Mouse (Mus musculus) gonadal fat pad, adult 2 months (tissue): ENCODE results near the gene Bspry. TPM values are rescaled to one million over a fixed set of nuclear protein-coding genes. Genes with fewer than 3 reads are reported as not detected.

ENCODE experiments used
- DNase-seq: peaks from one replicate; pipeline ENCODE4 v3.0.0-alpha.2; 2012; ENCODE audit warnings: low read depth
- polyA plus RNA-seq: library from polyadenylated mRNA; depleted of rRNA; stranded (reverse); fragments of >200 nt; gene quantifications from 2 replicates; pipeline ENCODE4 v1.2.3, GENCODE M21; 2012; rRNA removed

The Bspry gene
- polyA plus RNA-seq, 1 experiment = 103 TPM

GRCm38 (mm10) chr4:62516079-62516478 lies 36.2 kb downstream of the Bspry start:
- no peak for DNase-seq

- no peak for DNase-seq
Observed at GRCm38 (mm10) chr4:62516579-62516978, 36.7 kb downstream of the Bspry start.

GRCm38 (mm10) chr4:62517046-62517445 lies 37.2 kb downstream of the Bspry start:
- peak; percentile 70 for DNase-seq

GRCm38 (mm10) chr4:62517538-62518415 lies 37.9 kb downstream of the Bspry start:
- peak; percentile 71 for DNase-seq

GRCm38 (mm10) chr4:62518416-62519121 lies 38.7 kb downstream of the Bspry start:
- DNase-seq = no peak

- DNase-seq = no peak
Observed at GRCm38 (mm10) chr4:62519122-62519848, 39.4 kb downstream of the Bspry start.

- DNase-seq = no peak
Observed at GRCm38 (mm10) chr4:62519849-62520233, 40.0 kb downstream of the Bspry start, which contains the start of gene Alad. Gene Alad, minus strand, starts transcription at chr4:62519918.

GRCm38 (mm10) chr4:62520892-62521400 lies 41.1 kb downstream of the Bspry start:
- no peak for DNase-seq

- peak; percentile 66 for DNase-seq
Observed at GRCm38 (mm10) chr4:62524651-62525488, 45.0 kb downstream of the Bspry start, which contains the start of the genes Pole3 and 4933430I17Rik. Gene Pole3, minus strand, starts transcription at chr4:62525068. Gene 4933430I17Rik, plus strand, starts transcription at chr4:62525369.

- DNase-seq = no peak
Observed at GRCm38 (mm10) chr4:62525489-62525811, 45.6 kb downstream of the Bspry start.

- DNase-seq = no peak
Observed at GRCm38 (mm10) chr4:62526256-62526655, 46.4 kb downstream of the Bspry start.

GRCm38 (mm10) chr4:62527655-62528054 lies 47.8 kb downstream of the Bspry start:
- DNase-seq = no peak

GRCm38 (mm10) chr4:62533729-62534128 lies 53.9 kb downstream of the Bspry start:
- no peak for DNase-seq

GRCm38 (mm10) chr4:62541802-62542201 lies 61.9 kb downstream of the Bspry start:
- DNase-seq = no peak

GRCm38 (mm10) chr4:62543782-62544181 lies 63.9 kb downstream of the Bspry start:
- DNase-seq = no peak

- DNase-seq = no peak
Observed at GRCm38 (mm10) chr4:62544801-62545200, 64.9 kb downstream of the Bspry start.

Other genes with a start within 250 kb of the Bspry start
- gene Zfp37, start 249.0 kb upstream of the Bspry start, polyA plus RNA-seq = 0.88 and 1.0 TPM in 2 replicates
- 64.9 and 72.7 TPM in 2 replicates for gene Slc31a2, start 217.5 kb upstream of the Bspry start, polyA plus RNA-seq
- gene Fkbp15, start 119.5 kb upstream of the Bspry start, polyA plus RNA-seq = 32.3 and 37.8 TPM in 2 replicates
- gene Slc31a1, start 119.3 kb upstream of the Bspry start, polyA plus RNA-seq = 57.4 and 60.7 TPM in 2 replicates
- gene Cdc26, start 71.4 kb upstream of the Bspry start, polyA plus RNA-seq = 32.1 and 33.6 TPM in 2 replicates
- gene Prpf4, start 71.3 kb upstream of the Bspry start, polyA plus RNA-seq = 13.7 and 14.8 TPM in 2 replicates
- 7.8 and 11.1 TPM in 2 replicates for gene Rnf183, start 44.8 kb upstream of the Bspry start, polyA plus RNA-seq
- gene Wdr31, start 9.2 kb upstream of the Bspry start, polyA plus RNA-seq = 4.3 and 5.7 TPM in 2 replicates
- 28.3 and 35.8 TPM in 2 replicates for gene Hdhd3, start 23.4 kb downstream of the Bspry start, polyA plus RNA-seq
- gene Alad, start 39.9 kb downstream of the Bspry start, polyA plus RNA-seq = 419 and 470 TPM in 2 replicates
- 25.9 and 27.9 TPM in 2 replicates for gene Pole3, start 45.0 kb downstream of the Bspry start, polyA plus RNA-seq
- gene 4933430I17Rik, start 45.3 kb downstream of the Bspry start, polyA plus RNA-seq = 0.20 and 0.28 TPM in 2 replicates
- gene Rgs3, start 79.8 kb downstream of the Bspry start, polyA plus RNA-seq = 94.2 and 111 TPM in 2 replicates